Mouse (Mus musculus) heart, adult 2 months (tissue): ENCODE results near the gene Cst7.

Experiments used
- CTCF ChIP-seq: fragments of 200-600 bp; IDR thresholded peaks from 2 replicates; pipeline ENCODE4 v1.8.1; 2022; ENCODE audit warnings: antibody characterized with exemption, mild to moderate bottlenecking, moderate library complexity
- EP300 ChIP-seq: fragments of 200-500 bp; IDR thresholded peaks from 2 replicates; pipeline ENCODE4 v1.6.1; 2011; ENCODE audit warnings: low read depth, low read length, control low read depth; ENCODE audit not compliant: insufficient read depth
- POLR2A ChIP-seq: fragments of 200-500 bp; IDR thresholded peaks from 2 replicates; pipeline ENCODE4 v1.6.1; 2011; ENCODE audit warnings: mild to moderate bottlenecking, low read depth, low read length, control low read depth; ENCODE audit not compliant: insufficient read depth

- peak; percentile 67 for TF ChIP-seq CTCF
- TF ChIP-seq POLR2A = no peak
- no peak for TF ChIP-seq EP300
These were observed 11.6 kb upstream of the Cst7 start for GRCm38 (mm10) chr2:150558568-150558967.
